Mouse (Mus musculus) right cerebral cortex, postnatal 36 days (tissue): ENCODE measurements around the gene Stim2.
A peak's percentile ranks its signal among the peaks of the same experiment; 100 is the strongest.

Experiments
- DNase-seq, 2 experiments: peaks; one replicate each; pipeline ENCODE4 v3.0.0; 2022; ENCODE audit warnings: low spot score in 2 of 2, mixed read lengths in 1 of 2

Gene Stim2

GRCm38 (mm10) chr5:53994576-53994975 is 3.7 kb upstream of the Stim2 start:
- no peak for DNase-seq

DNA sequence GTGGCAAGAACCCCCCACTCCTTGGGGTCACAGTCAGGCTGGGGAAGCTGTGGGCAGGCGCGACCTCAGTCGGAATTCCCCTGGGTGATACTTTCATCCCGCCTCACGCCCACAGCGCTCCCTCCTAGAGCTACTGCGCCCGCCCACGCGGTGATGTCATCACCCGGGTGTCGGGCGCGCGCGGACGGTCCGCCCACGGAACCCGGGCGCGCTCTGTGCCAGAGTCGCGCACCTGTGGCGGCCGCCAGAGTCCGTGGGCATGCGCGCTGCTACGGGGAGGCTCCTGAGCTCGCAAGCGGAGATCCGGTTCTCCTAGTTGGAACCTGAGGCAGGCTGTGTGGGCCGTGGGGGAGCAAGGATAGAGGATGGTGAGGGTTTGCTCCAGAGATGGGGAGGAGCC is 3.0 kb upstream of the Stim2 start:
- DNase-seq: peak; percentile 82 to 86

DNA sequence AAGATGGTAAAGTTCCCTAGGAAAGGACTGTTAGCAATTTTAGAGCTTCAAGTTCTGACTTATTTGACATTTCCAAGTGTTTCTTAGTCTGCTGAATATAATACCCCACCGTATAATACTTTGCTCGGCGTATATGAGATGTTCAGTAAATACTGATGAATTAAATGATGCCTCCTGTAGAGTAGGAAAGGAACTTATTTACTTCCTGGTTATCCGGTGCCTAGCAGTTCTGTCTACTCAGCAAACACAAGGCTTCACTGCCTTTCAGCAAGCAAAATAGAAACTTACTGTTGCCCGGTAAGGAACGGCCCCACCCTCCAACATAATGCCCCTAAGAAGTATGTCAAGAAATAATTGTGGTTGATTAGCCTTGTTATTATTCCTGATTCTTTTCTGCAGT is 1.5 kb upstream of the Stim2 start:
- no peak for DNase-seq

- peak; percentile 22 to 38 for DNase-seq
Measured at GRCm38 (mm10) chr5:53998743-53999460, 603 bp downstream of the Stim2 start.

- no peak for DNase-seq
Measured at GRCm38 (mm10) chr5:53999461-53999770, 1.1 kb downstream of the Stim2 start.

- DNase-seq: no peak
Measured at GRCm38 (mm10) chr5:53999831-54000230, 1.5 kb downstream of the Stim2 start.

- DNase-seq: no peak
Measured at GRCm38 (mm10) chr5:54001021-54001420, 2.7 kb downstream of the Stim2 start.

GRCm38 (mm10) chr5:54005111-54005864 is 7.0 kb downstream of the Stim2 start:
- no peak for DNase-seq

- no peak for DNase-seq
Measured at GRCm38 (mm10) chr5:54005865-54006225, 7.5 kb downstream of the Stim2 start.

DNA sequence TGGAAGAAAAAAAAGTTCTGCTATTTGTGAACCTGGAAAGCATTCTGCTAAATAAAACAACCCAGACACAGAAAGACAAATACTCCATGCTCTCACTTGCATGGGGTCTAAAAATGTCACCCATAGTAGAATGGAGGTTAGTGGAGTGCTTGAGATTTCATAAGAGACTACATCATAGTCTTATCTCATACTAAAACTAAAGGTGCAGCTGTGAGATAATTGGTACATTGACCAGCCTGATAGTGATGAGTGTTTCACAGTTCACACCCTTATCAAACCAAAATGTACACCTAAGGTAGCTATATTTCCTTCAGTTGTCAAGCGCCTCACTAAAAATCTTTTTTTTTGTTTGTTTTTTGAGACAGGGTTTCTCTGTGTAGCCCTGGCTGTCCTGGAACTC is 8.5 kb downstream of the Stim2 start:
- DNase-seq: no peak

DNA sequence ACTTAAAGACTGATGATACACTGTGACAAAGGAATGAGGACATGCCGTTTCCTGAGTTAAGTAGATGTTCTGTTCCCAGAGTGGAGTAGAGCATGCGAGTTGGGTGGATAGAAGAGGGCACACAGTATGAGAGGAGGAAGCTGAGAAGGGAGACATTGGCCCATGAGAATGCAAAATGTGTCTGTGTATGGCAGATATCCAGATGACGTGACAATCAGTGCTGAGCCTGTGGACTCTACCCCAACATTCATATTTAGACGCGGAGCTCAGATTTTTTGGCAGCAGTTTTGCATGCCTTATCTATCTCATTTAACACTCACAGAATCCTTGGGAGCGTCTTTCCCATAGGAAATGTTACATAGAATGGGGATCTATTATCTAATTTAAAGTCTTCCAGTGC is 9.3 kb downstream of the Stim2 start:
- no peak for DNase-seq

GRCm38 (mm10) chr5:54013271-54013670 is 15.0 kb downstream of the Stim2 start:
- no peak for DNase-seq

- DNase-seq: no peak
Measured at GRCm38 (mm10) chr5:54017143-54017542, 18.8 kb downstream of the Stim2 start.

GRCm38 (mm10) chr5:54018856-54019255 is 20.6 kb downstream of the Stim2 start:
- no peak for DNase-seq

DNA sequence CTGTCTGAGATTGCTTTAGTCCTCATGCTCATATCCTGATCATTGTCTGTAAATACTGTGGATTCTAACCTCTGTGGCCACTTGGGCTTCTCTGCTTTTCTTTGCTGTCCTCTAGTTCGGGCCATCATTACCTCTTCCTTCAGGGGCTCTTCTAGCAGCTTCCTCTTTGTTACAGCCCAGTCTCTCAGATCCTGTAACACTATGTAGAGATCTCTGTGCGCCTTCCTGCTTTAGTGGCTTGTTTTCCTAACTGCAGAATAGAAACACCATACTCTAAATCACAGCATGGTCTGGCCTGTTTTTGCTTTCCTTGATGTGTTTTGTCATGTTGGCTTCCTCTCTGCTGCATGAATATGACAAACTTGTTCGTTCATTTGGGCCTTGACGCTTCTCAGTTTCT is 21.2 kb downstream of the Stim2 start:
- no peak for DNase-seq

- no peak for DNase-seq
Measured at GRCm38 (mm10) chr5:54024610-54025009, 26.3 kb downstream of the Stim2 start.

DNA sequence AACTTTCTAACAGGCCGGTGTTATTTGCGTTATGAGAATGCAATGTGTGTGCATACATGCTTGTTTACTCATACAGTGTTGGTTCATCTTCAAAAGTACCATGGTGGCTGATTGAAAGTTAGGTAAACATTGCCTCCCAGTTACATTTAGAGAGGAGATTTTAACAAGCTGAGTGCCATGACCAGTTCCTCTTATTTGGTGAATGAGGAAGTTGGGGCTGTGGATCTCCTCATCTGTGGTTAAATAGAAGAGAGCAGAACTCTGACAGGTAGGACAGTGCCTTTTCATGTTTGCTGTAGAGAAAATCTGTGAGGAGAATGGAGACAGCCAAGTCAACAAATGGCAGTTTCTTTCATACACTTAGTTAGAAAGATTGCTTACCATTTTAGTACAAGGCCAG is 27.3 kb downstream of the Stim2 start:
- no peak for DNase-seq

GRCm38 (mm10) chr5:54033217-54033616 is 34.9 kb downstream of the Stim2 start:
- no peak for DNase-seq

DNA sequence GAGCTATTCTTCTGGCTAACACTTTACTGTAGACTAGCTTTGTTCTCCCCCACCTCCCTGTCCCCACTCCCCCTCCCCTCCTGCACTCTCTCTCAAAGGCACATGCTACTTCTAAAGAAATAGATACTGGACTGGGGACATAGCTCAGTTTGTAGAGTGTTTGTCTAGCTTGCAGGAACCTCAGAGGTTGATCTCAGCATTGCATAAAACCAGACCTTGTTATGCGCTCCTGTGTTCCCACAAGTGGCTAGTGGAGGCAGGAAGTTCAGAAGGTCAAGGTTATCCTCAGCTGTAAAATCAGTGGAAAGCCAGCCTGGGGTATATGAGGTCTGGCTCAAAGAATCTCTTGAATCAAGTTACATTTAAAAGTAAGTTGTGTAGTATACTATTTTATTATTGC is 36.4 kb downstream of the Stim2 start:
- DNase-seq: no peak

GRCm38 (mm10) chr5:54038615-54039014 is 40.3 kb downstream of the Stim2 start:
- no peak for DNase-seq

DNA sequence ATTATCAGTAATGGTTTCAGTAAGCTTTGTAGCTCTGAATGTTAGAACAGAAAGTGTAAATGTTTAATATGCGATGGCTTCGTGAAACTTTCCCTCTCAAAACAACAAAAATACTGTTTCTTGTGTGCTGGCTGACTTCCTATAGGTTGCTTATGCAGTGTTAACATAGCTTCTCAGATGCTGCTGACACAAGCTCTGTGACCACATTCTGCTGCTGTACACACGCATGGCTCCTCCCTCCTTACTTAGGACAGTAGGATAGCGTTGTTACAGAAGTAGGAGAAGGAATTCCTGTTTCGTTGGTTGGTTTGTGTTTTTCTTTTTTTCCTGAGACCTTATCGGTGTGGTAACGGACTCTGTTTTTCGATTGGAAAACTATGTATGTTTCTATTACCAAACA is 42.2 kb downstream of the Stim2 start:
- DNase-seq: no peak

- DNase-seq: no peak
Measured at GRCm38 (mm10) chr5:54042013-54042412, 43.7 kb downstream of the Stim2 start.

- no peak for DNase-seq
Measured at GRCm38 (mm10) chr5:54045523-54045922, 47.2 kb downstream of the Stim2 start.

- DNase-seq: no peak
Measured at GRCm38 (mm10) chr5:54046432-54046831, 48.1 kb downstream of the Stim2 start.
